Mouse (Mus musculus) left cerebral cortex, postnatal 14 days (tissue): ENCODE results near the gene Tns1. TPM values are rescaled to one million over a fixed set of nuclear protein-coding genes. Genes with fewer than 3 reads are reported as not detected.

ENCODE experiments used
- DNase-seq, 2 experiments: peaks; one replicate each; pipeline ENCODE4 v3.0.0; 2021 to 2022; ENCODE audit warnings: low spot score in 2 of 2, mixed read lengths in 1 of 2
- intact Hi-C: fragments of 180-260 bp; cut with DNase I; formaldehyde crosslinking; loops from one replicate; pipeline ENCODE4 v1.15.1; 2025
- total RNA-seq, 2 experiments: library from RNA; stranded (reverse); gene quantifications; 2 replicates each; pipeline ENCODE4 v1.2.3; 2021

Gene Tns1
- total RNA-seq, 2 experiments from 2014 or later = 30.2 to 39.1 TPM

- DNase-seq = no peak
- intact Hi-C loops = no loop called here
Observed at GRCm38 (mm10) chr1:73954614-73955013, 169.6 kb downstream of the Tns1 start.

DNA sequence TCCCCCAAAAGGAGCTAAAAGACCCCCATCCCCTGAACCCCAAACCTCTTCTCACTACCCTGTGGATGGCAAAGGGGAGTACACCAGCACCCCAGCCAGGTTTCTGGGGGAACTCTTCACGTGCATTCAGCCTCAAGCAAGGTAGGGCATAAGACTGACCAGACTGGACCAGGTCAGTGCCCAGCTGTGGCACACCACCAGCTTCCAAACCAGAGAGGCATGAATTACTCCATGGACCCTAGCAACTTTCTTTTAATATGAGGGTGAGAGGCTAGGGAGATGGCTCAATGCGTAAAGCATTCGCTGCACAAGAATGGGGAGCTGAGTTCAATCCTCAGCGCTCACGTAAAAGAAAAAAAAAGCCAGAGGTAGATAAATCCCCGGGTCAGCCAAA is 170.2 kb downstream of the Tns1 start:
- DNase-seq = no peak
- intact Hi-C loops = no loop called here

DNA sequence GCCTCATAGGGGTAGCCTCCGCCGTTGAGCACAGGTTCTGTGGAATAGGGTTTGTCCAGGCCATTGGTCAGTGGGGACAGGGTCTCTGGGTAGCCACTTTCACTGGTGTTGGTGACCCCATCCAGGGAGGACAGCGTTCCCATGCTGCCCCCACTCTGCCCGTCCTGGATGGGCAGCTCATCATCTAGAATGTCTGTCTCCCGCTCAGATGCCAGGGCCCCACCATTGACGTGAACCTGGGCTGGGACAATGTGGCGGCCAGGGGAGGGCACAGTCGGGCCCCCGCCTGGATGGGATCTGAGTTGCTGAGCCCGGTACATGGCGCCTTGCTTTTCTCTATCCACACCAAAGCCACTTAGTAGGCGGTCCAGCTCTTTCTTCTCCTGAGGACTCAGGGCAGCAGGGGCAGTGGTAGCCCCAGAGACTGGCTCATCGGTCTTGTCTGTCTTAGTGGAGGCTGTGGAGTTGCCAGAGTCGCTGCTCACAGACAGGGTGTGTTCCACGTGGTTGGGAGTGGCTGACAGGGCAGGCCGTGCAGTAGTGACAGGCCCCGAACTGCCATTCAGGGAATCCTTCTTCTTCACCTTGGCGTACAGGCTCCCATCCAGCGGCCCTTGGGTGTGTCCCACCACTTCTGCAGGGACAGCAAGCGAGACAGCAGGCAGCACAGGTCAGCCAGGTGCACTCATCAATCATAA is 170.8 kb downstream of the Tns1 start:
- intact Hi-C loops = no loop called here
- no peak for DNase-seq

GRCm38 (mm10) chr1:73952598-73952997 is 171.7 kb downstream of the Tns1 start:
- intact Hi-C loops = no loop called here
- DNase-seq = no peak

DNA sequence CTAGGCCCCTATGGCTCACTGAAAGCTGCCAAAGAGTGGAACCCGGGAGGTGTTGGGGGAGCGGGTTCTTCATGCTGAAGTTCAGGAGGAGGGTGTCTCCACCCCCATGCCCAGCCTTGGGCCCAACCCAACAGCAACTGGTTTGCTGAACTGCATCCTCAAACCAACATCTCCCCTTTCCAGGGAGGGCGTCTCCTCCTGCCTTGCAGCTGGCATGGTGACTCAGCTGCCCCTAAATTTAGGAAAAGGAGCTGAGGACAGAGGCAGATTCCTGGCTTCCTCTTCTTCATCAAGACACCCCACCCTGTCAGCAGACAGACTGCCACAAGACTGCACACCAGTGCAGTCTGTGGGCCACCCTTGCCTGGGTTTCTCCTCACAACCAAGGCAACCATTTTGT is 173.1 kb downstream of the Tns1 start:
- intact Hi-C loops = no loop called here
- DNase-seq = no peak

DNA sequence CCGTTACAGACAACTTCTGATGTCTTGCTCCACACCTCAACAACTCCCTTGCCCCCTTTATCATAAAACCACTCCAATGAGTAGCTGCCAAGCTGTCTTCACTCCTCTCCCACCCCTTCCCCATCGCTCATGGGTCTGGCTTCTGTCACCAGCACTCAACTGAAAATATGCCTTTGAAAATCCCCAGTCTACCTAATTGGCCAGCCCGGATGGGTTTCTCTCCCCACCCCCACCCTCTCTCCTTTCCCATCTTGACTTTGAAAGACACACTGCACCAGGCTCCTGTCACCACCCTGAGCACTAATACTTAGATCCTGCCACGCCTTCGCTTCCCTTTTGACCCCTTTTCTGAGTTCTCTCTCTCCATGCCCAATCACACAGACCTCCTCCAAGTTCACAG is 175.5 kb downstream of the Tns1 start:
- intact Hi-C loops = no loop called here
- no peak for DNase-seq

DNA sequence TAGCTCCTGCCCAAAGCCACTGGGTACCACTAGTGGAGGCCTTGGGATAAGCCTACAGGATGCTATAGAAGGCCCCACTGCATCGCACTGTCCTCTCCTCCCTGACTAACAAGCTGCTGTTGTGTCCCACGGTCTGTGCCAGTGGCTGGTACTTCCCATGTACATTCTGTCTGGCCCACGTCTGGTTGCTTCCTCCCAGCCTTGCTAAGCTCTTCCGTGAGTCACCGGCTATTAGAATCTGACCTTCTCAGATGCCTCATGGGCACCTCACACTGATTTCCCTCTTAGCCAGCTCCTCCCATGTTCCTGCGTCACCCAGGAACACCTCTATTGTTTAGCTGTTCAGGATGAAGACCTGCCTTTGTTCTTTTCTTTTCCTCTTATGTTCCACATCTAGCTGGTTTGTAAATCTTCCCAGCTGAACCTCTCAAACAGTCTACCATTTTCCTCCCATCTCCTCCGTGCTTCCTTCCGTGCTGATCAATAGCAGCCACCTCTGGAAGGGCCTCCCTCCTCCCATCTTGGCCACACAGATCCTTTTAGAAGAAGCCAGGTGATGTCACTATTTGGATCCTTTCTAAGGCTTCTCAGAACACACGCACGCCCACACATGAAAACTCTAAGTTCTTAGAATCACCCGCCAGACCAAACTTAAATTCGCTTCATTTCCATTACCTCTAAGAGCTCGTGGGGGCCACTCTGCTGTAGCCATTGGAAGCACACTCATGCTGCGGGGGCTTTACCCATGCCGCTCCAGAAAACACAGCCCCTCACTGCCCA is 176.5 kb downstream of the Tns1 start:
- peak in 1 of 2 experiments; percentile 64 for DNase-seq

GRCm38 (mm10) chr1:73946701-73947100 is 177.5 kb downstream of the Tns1 start:
- DNase-seq = no peak
- intact Hi-C loops = no loop called here

More for the DNA sequence above, 176.5 kb downstream of the Tns1 start:
- intact Hi-C loops = no loop called here

DNA sequence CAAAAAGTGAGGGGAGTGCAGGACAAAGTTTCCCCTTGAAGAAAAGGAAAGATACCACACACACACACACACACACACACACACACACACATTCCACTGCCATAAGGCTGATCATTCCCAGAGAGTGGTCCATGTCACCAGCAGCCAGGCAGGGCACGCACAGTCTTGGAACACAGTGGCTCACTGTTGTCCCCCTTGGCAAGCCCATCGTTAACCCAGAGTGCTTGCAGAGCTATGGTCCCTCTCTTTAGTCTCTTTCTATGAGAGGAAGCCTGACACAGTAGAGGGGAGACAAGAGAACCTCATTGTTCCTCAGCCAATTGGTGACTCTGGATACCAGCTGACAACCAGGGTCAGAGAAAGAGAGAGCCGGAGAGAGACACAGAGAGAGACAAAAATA is 179.9 kb downstream of the Tns1 start:
- intact Hi-C loops = no loop called here
- peak; percentile 35 to 75 for DNase-seq

- intact Hi-C loops = no loop called here
- DNase-seq = peak; percentile 53 to 73
Observed at GRCm38 (mm10) chr1:73943667-73944289, 180.5 kb downstream of the Tns1 start.

- DNase-seq = no peak
- intact Hi-C loops = no loop called here
Observed at GRCm38 (mm10) chr1:73943255-73943654, 181.0 kb downstream of the Tns1 start.

DNA sequence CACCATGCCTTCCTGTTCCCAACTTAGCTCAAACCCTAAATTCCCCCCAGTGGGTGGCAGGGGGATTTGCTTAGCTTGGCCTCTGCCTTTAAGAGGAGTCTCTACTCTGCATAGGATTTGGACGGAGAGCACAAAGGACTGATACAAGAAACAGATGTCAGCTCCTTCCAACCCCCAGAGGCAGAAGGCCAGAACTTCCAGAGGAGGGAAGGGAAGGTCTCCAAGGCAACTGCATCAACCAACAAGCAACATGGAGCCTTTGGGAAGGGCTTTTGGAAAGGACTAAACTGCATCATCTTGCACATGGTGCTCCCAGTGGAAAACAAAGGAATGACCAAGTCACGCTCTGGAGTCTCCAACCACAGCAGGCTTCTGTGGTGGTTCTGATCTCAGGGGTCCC is 182.0 kb downstream of the Tns1 start:
- intact Hi-C loops = no loop called here
- DNase-seq = peak in 1 of 2 experiments; percentile 62

- intact Hi-C loops = no loop called here
- no peak for DNase-seq
Observed at GRCm38 (mm10) chr1:73941697-73942096, 182.6 kb downstream of the Tns1 start.

DNA sequence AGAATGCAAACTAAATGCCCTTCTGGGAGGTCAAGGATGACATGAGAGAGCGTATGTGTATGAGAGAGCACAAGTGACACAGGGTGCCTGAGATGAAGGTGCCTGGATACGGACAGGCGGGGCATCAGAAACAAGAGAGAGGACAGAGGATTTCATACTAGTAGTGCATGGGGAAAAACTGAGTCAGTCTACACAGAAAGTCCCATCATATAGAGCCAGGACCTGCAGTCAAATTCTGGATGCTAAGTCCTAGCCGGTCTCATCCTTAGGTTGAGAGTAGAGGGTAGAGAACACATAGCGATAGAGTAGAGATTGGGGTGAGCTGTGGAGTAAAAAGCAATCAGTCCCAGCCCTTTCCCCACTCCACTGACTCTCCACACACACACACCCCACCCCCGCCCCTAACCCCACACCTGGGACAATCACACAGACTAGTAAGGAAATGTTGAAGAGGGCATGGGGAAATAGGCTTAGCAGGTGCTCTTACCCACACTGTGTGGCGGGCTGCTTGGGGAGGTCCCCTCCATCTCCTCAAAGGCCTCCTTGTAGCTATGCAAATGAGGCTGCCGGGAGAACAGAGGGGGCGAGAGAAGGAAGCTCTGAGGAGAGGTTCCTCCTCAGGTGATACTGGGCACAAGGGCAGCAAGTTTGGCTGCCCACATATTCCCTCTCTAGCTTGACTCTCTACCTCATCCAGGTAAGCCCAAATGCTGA is 183.6 kb downstream of the Tns1 start:
- no peak for DNase-seq
- intact Hi-C loops = no loop called here

DNA sequence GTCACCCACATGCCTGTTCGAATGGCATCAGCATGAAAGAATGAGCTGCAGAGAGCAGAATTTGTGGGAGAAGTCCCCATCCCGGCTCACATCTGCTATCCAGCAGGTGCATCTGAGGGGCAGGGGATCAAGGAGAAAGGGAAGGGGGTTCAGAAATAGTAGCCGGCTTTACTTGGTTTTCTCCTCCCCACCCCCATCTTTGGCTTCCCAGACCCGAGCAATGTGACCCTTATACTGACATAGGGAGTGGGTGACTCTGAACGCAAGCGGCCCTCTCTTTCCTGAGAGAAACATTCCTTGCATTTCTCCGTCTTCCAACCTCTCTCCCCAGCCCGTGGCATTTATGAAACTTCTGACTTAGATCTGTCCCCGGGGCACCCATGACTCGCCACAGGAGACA is 185.7 kb downstream of the Tns1 start:
- intact Hi-C loops = no loop called here
- no peak for DNase-seq

- DNase-seq = no peak
- intact Hi-C loops = no loop called here
Observed at GRCm38 (mm10) chr1:73937805-73938204, 186.4 kb downstream of the Tns1 start.

DNA sequence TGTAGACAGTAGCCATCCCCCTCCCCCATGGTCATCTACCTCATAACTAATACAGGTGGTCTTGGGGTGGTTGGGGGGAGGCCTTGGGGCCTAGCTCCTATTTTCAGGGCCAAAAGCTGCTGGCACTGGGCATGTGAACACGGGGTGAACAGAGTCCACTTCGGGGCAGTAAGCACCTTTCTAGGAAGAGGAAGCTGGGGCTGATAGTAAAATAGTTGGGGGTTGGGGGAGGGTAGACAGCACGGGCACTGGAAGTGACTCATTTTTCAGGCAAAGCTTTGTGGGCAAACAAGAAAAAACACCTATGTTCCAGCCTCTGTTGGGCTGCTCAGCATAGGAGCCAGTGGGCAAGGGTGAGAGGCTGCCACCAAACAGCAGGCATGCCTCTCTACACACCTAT is 187.7 kb downstream of the Tns1 start:
- no peak for DNase-seq
- intact Hi-C loops = no loop called here

DNA sequence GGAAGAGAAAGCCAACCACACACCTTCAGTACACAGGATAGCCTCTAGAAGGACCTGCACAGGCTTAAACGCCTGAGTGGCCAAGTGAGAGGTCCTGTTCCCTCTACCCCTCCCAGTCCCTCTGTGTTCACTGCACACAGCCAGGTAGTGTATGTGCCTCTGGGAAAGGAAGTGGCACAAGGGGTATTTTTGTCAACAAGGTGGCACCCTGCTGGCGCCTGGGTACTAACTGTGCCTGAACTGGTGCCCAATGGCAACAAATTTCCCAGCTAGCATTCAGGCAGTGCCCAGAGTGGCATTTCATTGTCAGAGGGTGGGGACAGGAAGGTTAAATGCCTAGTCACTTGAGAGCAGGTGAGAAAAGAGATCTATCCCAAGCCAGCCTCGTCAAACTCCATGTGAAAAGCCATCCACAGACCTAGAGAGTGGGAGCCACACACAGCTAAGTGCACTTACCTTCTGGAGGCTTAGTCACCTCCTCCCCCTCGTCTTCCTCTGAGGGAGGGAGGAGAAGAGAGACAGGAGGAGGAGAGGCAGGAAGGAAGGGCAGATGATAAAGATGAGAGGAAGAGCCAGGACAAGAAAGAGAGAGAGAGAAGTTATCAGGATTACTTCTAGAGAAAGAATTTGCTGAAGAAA is 188.7 kb downstream of the Tns1 start:
- no peak for DNase-seq
- intact Hi-C loops = no loop called here

- DNase-seq = peak; percentile 48 to 52
- intact Hi-C loops = no loop called here
Observed at GRCm38 (mm10) chr1:73933146-73933490, 191.1 kb downstream of the Tns1 start.
